Mouse (Mus musculus) right cerebral cortex, postnatal 10 days (tissue): ENCODE measurements at regions not wholly inside any gene's neighbourhood (a gene's known extent, or its start where the extent isn't known, plus 50 kb on each side); places are given as distances from the start of the nearest gene placed in this dataset.
"Not testable (repeated sequence)": the region's sequence is repeated elsewhere in the genome, so short reads cannot be mapped to it uniquely, and the experiment has no call there.

Experiments
- DNase-seq, 2 experiments: peaks; one replicate each; pipeline ENCODE4 v3.0.0; 2021; ENCODE audit warnings: low spot score in 2 of 2

GRCm38 (mm10) chr10:26577087-26577486 is 176.1 kb upstream of the Arhgap18 start:
- no peak for DNase-seq

- DNase-seq, result no peak
These were observed 168.1 kb upstream of the Arhgap18 start for GRCm38 (mm10) chr10:26585106-26585505.

- not testable (repeated sequence) for DNase-seq
These were observed 146.1 kb upstream of the Arhgap18 start for GRCm38 (mm10) chr10:26607081-26607480.

- no peak for DNase-seq
These were observed 142.0 kb upstream of the Arhgap18 start for GRCm38 (mm10) chr10:26611246-26611645.

GRCm38 (mm10) chr10:26630196-26630760 is 122.9 kb upstream of the Arhgap18 start:
- DNase-seq, result no peak

- DNase-seq, result no peak
These were observed 121.0 kb upstream of the Arhgap18 start for GRCm38 (mm10) chr10:26632266-26632665.

GRCm38 (mm10) chr10:26637459-26637858 is 115.8 kb upstream of the Arhgap18 start:
- no peak for DNase-seq

- no peak for DNase-seq
These were observed 115.2 kb upstream of the Arhgap18 start for GRCm38 (mm10) chr10:26638056-26638455.

GRCm38 (mm10) chr10:26639118-26639517 is 114.1 kb upstream of the Arhgap18 start:
- DNase-seq, result no peak

GRCm38 (mm10) chr10:26653103-26653502 is 100.1 kb upstream of the Arhgap18 start:
- no peak for DNase-seq

GRCm38 (mm10) chr10:26664270-26664669 is 89.0 kb upstream of the Arhgap18 start:
- DNase-seq, result no peak

- DNase-seq, result no peak
These were observed 73.6 kb upstream of the Arhgap18 start for GRCm38 (mm10) chr10:26679500-26680227.

GRCm38 (mm10) chr10:26694761-26695160 is 58.5 kb upstream of the Arhgap18 start:
- DNase-seq, result no peak

GRCm38 (mm10) chr10:26695212-26695933 is 57.8 kb upstream of the Arhgap18 start:
- peak; percentile 75 for DNase-seq
